Mouse (Mus musculus) layer of hippocampus, adult 8-10 months (tissue): ENCODE measurements around the gene Fam241a. TPM values are rescaled to one million over a fixed set of nuclear protein-coding genes. Genes with fewer than 3 reads are reported as not detected.

Experiments
- DNase-seq, 2 experiments: peaks; one replicate each; pipeline ENCODE4 v3.0.0; 2022; ENCODE audit warnings: low spot score in 2 of 2
- total RNA-seq, 4 experiments: library from RNA; stranded (reverse); gene quantifications; 2 replicates each; pipeline ENCODE4 v1.2.4; 2022

Fam241a gene
- total RNA-seq, 4 experiments from 2014 or later = 2.3 to 3.4 (median 3.1) TPM

DNA sequence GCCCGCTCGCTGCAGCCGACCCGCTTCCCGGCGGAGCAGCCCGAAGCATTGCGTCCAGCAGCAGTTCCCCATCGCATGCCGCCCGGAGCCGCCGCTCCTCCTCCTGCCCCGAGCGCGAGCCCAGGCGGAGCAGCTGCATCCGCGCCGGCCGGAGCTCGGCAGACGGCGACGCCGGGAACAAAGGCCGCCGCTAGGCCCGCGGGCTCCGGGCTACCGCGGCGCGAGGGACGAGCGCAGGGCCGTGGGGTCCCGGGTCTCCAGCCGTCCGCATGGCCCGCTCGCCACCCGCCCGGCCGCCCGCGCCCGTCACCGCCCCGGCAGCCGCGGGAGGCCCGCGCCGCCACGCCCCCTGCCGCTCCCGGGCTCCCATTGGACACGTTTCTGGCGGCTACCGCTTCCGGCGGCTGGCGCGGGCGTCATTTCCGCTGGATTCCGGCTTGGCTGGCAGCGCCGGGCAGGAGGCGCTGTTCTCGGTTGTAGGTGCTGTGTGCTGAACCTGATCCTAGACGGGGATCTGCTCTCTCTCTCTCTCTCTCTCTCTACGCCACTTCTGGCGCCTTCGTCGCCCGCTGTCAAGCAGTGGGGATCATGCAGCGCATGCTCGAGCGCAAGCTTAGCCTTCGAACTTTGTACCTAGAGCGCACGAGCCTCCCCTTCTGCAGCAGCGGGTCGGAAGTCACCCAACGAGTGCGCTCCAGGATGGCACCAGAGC is 58.8 kb downstream of the Fam241a start, which contains the start of gene Ap1ar:
TSS of gene Ap1ar (minus strand) at position 370 of the 712 bp plus-strand sequence.
- DNase-seq = peak; percentile 92 to 95

DNA sequence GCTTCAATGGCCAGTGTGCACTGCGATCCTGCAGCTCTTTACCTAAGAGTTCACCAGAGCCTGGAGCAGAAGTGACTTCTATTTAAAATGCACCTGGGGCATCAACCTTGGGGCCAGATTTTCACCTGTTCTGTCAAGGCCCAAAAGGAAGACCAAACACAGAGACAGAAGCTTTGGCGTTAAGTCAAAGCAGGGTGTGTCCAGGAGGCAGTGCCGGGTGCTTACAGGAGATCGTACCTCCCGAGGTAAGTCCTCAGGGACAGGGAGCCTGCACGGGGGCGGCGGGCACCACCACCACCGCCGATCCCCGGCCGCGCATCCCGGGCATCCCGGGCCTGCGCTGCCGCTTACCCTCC is 59.3 kb downstream of the Fam241a start:
- DNase-seq = peak in 1 of 2 experiments; percentile 16

DNA sequence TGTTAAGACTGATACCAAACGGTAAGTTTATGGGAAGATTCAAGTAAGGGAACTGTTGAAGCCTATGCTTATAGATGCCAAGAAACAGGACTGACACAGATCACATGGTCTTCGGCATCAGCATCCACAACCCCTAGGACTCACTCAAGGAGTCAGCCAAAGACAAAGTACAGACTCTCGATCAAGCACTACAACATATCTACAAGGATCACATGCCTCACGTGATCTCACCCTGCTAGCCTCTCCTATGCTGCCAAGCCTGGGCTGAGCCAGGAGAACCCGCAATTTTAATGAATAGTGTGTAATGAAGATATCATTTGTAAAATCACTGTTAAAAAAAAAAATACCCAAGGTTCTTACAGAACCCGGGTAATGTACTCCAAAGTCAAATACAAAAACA is 60.5 kb downstream of the Fam241a start:
- no peak for DNase-seq

DNA sequence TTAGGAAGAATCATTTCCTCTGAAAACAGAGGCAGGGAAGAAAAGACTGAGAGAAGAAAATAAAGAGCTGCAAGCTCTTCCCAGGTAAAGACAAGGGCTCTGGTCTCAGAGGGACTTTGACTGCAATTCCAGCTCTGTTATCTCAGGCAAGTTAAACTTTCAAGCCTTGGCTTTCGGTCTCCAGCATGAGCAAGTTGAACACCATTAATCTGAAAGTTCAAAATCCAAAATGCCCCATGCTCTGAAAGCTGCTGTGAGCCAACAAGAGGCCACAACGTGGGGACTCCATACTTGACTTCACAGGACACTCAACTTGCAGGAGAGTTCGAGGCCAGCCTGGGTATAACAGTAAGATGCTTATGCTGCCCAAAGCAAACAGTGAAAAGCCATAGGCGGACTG is 62.1 kb downstream of the Fam241a start:
- no peak for DNase-seq

GRCm38 (mm10) chr3:127831079-127831478 is 65.0 kb downstream of the Fam241a start:
- no peak for DNase-seq

DNA sequence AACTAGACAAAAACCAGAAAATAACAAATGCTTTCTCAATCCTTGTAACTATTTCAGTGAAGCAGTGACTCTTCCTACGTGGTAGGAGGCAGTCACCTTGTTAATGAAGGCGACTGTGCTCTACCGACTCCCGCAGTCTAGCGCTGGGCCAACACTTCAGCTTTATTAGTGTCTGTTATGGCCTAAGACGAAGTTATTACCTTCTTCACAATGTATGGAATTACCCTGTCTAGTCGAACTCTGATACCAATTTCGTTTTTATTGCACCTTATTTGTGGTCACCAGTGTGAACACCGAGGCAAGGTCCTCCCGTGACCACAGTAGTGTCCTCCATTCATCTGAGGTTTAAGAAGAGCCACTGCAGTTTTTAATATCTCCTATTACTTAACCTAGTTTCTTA is 65.9 kb downstream of the Fam241a start:
- DNase-seq = no peak

DNA sequence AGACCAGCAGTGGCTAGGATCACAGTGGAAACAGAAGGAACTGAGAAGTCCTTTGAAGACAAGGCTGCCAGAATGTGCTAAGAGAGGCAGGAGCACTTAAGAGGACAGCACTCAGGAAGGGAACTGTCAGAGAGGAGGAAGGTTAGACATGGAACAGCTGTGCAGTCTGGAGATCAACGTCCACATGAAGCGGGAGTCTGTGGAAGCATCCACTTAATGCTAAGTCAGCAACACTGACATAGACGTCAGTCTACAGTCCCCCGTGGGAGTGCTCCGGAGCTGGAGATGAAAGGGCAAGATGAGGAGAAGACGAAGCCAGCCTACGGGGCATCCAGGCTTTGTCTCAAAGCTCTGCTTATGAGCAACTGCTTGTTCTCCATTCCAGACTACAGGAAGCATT is 69.0 kb downstream of the Fam241a start:
- DNase-seq = no peak

GRCm38 (mm10) chr3:127826503-127826902 is 69.6 kb downstream of the Fam241a start:
- DNase-seq = no peak

DNA sequence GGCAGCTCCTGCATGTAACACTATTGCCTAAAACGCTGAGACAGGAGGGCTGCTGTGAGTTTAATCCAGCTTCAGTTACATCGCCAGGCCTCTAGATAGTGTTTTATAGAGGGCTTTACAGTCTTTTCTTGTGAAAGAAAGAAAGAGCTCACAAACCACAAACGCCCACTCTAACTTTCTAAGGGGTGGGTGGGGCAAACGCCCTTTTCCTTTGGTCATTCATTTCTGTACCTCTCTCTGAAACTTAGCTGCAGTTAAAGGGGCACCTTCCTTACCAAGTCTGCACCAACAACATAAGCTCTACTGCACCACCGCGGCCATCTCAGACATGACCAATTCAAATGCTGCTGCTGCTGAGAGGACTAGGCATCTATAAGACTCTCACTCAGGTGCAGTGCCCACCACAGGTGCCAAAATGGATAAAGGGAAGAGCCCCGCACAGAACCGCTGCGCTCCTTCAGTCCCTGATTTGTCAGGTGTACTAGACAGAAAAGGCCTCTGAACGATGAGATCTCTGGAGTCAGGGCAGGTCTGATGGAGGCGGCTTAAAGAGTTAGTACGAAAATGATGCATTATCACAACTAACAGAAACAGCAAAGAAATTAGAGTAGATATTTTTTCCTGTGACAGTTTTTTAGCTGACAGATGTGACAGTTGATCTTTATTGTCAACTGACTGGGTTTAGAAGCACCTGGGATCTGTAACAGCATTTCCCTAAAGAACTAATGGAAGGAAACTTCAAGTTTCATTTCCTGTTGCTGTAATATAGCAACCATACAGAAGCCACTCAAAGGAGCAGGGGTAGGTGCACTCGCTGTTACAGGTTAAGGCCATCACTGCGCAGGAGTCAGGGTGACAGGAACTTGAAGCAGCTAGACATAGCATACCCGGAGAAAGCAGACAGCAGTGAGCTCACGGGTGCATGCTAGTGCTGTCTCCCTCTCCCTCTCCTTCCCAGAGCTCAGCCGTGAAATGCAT is 71.9 kb downstream of the Fam241a start:
- DNase-seq = no peak

- no peak for DNase-seq
These were observed 74.9 kb downstream of the Fam241a start for GRCm38 (mm10) chr3:127821209-127821608.

DNA sequence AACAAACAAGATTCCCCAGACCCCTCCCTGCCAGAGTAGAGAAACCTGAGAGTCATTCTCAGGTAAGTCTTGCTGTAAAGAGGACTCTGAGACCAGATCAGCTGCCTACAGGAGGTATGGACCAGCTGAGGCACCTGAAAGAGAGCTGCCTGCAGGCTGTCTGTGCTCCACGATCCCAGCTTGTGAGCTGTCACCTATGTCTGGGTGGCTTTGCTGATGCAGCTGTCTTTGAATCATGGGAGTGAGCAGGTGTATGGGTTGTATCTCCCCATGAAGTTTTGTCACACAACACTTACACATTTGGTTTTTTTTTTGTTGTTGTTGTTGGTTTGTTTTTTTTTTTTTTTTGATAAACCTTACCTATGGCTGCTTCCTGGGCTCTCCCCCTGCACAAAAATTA is 75.7 kb downstream of the Fam241a start:
- no peak for DNase-seq

Other genes with a start within 250 kb of the Fam241a start
- gene Alpk1, start 115.8 kb downstream of the Fam241a start, total RNA-seq = 10 to 100 TPM in 3 of 4 experiments, 1 to 10 TPM in 1; 8.6 to 12.3 (median 11.4) TPM
- gene Tifa, start 106.5 kb downstream of the Fam241a start, total RNA-seq = 10 to 100 TPM in 2 of 4 experiments, 1 to 10 TPM in 2; 7.7 to 12.5 (median 9.7) TPM
- gene Ap1ar, start 58.8 kb downstream of the Fam241a start, total RNA-seq = 10 to 100 TPM; 71.5 to 88.5 (median 84.3) TPM